Mouse (Mus musculus) MEL (cell line): Measurements from ENCODE around the gene Gm5426. TPM values are rescaled to one million over a fixed set of nuclear protein-coding genes. Genes with fewer than 3 reads are reported as not detected.
A peak's percentile ranks its signal among the peaks of the same experiment; 100 is the strongest.

Experiments
- DNase-seq: peaks from one replicate; pipeline ENCODE4 v3.0.0; 2011; ENCODE audit warnings: low read depth, low spot score
- H3K27ac ChIP-seq: 2 replicates; pipeline ENCODE4 v1.5.1; 2012; ENCODE audit warnings: low read depth, mild to moderate bottlenecking, control low read depth, low read length, moderate library complexity; ENCODE audit not compliant: control insufficient read depth
- H3K27me3 ChIP-seq, 2 experiments: fragments of 150-350 bp in 1 of 2; sonication (generic) in 1 of 2; 2 replicates each; pipeline ENCODE4 v1.6.1; 2012; ENCODE audit warnings: low read length in 2 of 2, mild to moderate bottlenecking in 2 of 2, improper control_type of control experiment in 1 of 2, moderate library complexity in 1 of 2; ENCODE audit not compliant: insufficient read depth in 2 of 2, control insufficient read depth in 1 of 2
- H3K36me3 ChIP-seq, 2 experiments: 2 replicates each; pipeline ENCODE4 v1.6.1; 2012 to 2014; ENCODE audit warnings: low read length in 2 of 2, improper control_type of control experiment in 1 of 2, inconsistent platforms in 1 of 2, mild to moderate bottlenecking in 1 of 2; ENCODE audit not compliant: insufficient read depth in 2 of 2, control insufficient read depth in 1 of 2
- H3K4me1 ChIP-seq, 2 experiments: fragments of 150-350 bp in 1 of 2; sonication (generic) in 1 of 2; 2 replicates each; pipeline ENCODE4 v1.6.1; 2012; ENCODE audit warnings: low read length in 2 of 2, improper control_type of control experiment in 1 of 2, mild to moderate bottlenecking in 1 of 2; ENCODE audit not compliant: insufficient read depth in 2 of 2, control insufficient read depth in 1 of 2
- H3K4me3 ChIP-seq, 2 experiments: fragments of 150-350 bp in 1 of 2; sonication (generic) in 1 of 2; 2 replicates each; pipeline ENCODE4 v1.5.1; 2012; ENCODE audit warnings: low read depth in 2 of 2, low read length in 2 of 2, mild to moderate bottlenecking in 2 of 2, moderate library complexity in 2 of 2, control low read depth in 1 of 2, improper control_type of control experiment in 1 of 2; ENCODE audit not compliant: control insufficient read depth in 1 of 2, insufficient read depth in 1 of 2
- H3K79me2 ChIP-seq: 2 replicates; pipeline ENCODE4 v1.6.1; 2012; ENCODE audit warnings: mild to moderate bottlenecking, low read length, moderate library complexity; ENCODE audit not compliant: control insufficient read depth, poor library complexity, insufficient read depth
- H3K9ac ChIP-seq: 2 replicates; pipeline ENCODE4 v1.6.1; 2012; ENCODE audit warnings: low read depth, mild to moderate bottlenecking, control low read depth, low read length, moderate library complexity; ENCODE audit not compliant: control insufficient read depth, poor library complexity, severe bottlenecking
- H3K9me3 ChIP-seq: fragments of 150-350 bp; sonication (generic); replicated peaks from 2 replicates; pipeline ENCODE4 v1.6.1; 2012; ENCODE audit warnings: mild to moderate bottlenecking, low read length, improper control_type of control experiment, moderate library complexity; ENCODE audit not compliant: insufficient read depth
- BHLHE40 ChIP-seq: IDR thresholded peaks from 2 replicates; pipeline ENCODE4 v1.6.1; 2012; ENCODE audit warnings: low read depth, mild to moderate bottlenecking, inconsistent platforms, low read length, improper control_type of control experiment, borderline replicate concordance
- CHD1 ChIP-seq: IDR thresholded peaks from 2 replicates; pipeline ENCODE4 v1.6.1; 2012; ENCODE audit warnings: low read depth, mild to moderate bottlenecking, inconsistent platforms, low read length, improper control_type of control experiment
- CHD2 ChIP-seq: IDR thresholded peaks from 2 replicates; pipeline ENCODE4 v1.6.1; 2011; ENCODE audit warnings: low read length, improper control_type of control experiment
- E2F4 ChIP-seq: IDR thresholded peaks from 2 replicates; pipeline ENCODE4 v1.6.1; 2011; ENCODE audit warnings: low read depth, low read length, improper control_type of control experiment, borderline replicate concordance
- GABPA ChIP-seq: IDR thresholded peaks from 2 replicates; pipeline ENCODE4 v1.6.1; 2012; ENCODE audit warnings: low read depth, mild to moderate bottlenecking, inconsistent platforms, low read length, improper control_type of control experiment, moderate library complexity
- HCFC1 ChIP-seq: IDR thresholded peaks from 2 replicates; pipeline ENCODE4 v1.6.1; 2012; ENCODE audit warnings: low read depth, mild to moderate bottlenecking, inconsistent platforms, low read length, improper control_type of control experiment, moderate library complexity
- MAFK ChIP-seq: IDR thresholded peaks from 2 replicates; pipeline ENCODE4 v1.6.1; 2011; ENCODE audit warnings: low read depth, mild to moderate bottlenecking, low read length, improper control_type of control experiment, borderline replicate concordance
- MAZ ChIP-seq: IDR thresholded peaks from 2 replicates; pipeline ENCODE4 v1.6.1; 2012; ENCODE audit warnings: low read depth, mild to moderate bottlenecking, inconsistent platforms, low read length, improper control_type of control experiment
- MEF2A ChIP-seq: IDR thresholded peaks from 2 replicates; pipeline ENCODE4 v1.6.1; 2014; ENCODE audit warnings: low read depth, mild to moderate bottlenecking, inconsistent platforms, low read length, improper control_type of control experiment; ENCODE audit not compliant: poor library complexity, insufficient replicate concordance, severe bottlenecking; ENCODE audit errors: extremely low read depth
- MXI1 ChIP-seq: IDR thresholded peaks from 2 replicates; pipeline ENCODE4 v1.6.1; 2011; ENCODE audit warnings: mild to moderate bottlenecking, low read depth, low read length, improper control_type of control experiment
- MYB ChIP-seq: IDR thresholded peaks from 2 replicates; pipeline ENCODE4 v1.6.1; 2011; ENCODE audit warnings: mild to moderate bottlenecking, low read depth, low read length, improper control_type of control experiment
- NRF1 ChIP-seq: IDR thresholded peaks from 2 replicates; pipeline ENCODE4 v1.6.1; 2014; ENCODE audit warnings: low read depth, mild to moderate bottlenecking, inconsistent platforms, low read length, improper control_type of control experiment, moderate library complexity; ENCODE audit not compliant: poor library complexity, insufficient read depth, severe bottlenecking
- RAD21 ChIP-seq: IDR thresholded peaks from 2 replicates; pipeline ENCODE4 v1.6.1; 2011; ENCODE audit warnings: mild to moderate bottlenecking, low read depth, low read length, improper control_type of control experiment
- RCOR1 ChIP-seq: IDR thresholded peaks from 2 replicates; pipeline ENCODE4 v1.6.1; 2012; ENCODE audit warnings: low read depth, mild to moderate bottlenecking, inconsistent platforms, low read length, improper control_type of control experiment
- SMC3 ChIP-seq: IDR thresholded peaks from 2 replicates; pipeline ENCODE4 v1.6.1; 2011; ENCODE audit warnings: low read depth, low read length, improper control_type of control experiment
- TAL1 ChIP-seq: IDR thresholded peaks from 2 replicates; pipeline ENCODE4 v1.6.1; 2012; ENCODE audit warnings: mild to moderate bottlenecking, inconsistent platforms, low read length, moderate library complexity, mixed read lengths
- TBP ChIP-seq: IDR thresholded peaks from 2 replicates; pipeline ENCODE4 v1.8.0; 2011; ENCODE audit warnings: low read depth, low read length, improper control_type of control experiment
- TCF12 ChIP-seq: IDR thresholded peaks from 2 replicates; pipeline ENCODE4 v1.6.1; 2014; ENCODE audit warnings: low read depth, mild to moderate bottlenecking, inconsistent platforms, low read length, improper control_type of control experiment, moderate library complexity
- UBTF ChIP-seq: IDR thresholded peaks from 2 replicates; pipeline ENCODE4 v1.6.1; 2012; ENCODE audit warnings: low read depth, mild to moderate bottlenecking, inconsistent platforms, low read length, improper control_type of control experiment, moderate library complexity, borderline replicate concordance; ENCODE audit not compliant: insufficient read depth
- USF1 ChIP-seq: IDR thresholded peaks from 2 replicates; pipeline ENCODE4 v1.6.1; 2014; ENCODE audit warnings: low read depth, mild to moderate bottlenecking, inconsistent platforms, low read length, improper control_type of control experiment, moderate library complexity
- USF2 ChIP-seq, 2 experiments: IDR thresholded peaks; 2 replicates each; pipeline ENCODE4 v1.6.1; 2011 to 2012; ENCODE audit warnings: improper control_type of control experiment in 2 of 2, low read length in 2 of 2, borderline replicate concordance in 1 of 2, inconsistent platforms in 1 of 2, low read depth in 1 of 2, mild to moderate bottlenecking in 1 of 2; ENCODE audit not compliant: insufficient read depth in 1 of 2
- ZKSCAN1 ChIP-seq: IDR thresholded peaks from 2 replicates; pipeline ENCODE4 v1.6.1; 2012; ENCODE audit warnings: low read depth, mild to moderate bottlenecking, inconsistent platforms, low read length, improper control_type of control experiment, moderate library complexity
- ZMIZ1 ChIP-seq: IDR thresholded peaks from 2 replicates; pipeline ENCODE4 v1.6.1; 2012; ENCODE audit warnings: low read depth, mild to moderate bottlenecking, inconsistent platforms, low read length, improper control_type of control experiment, moderate library complexity
- ZNF384 ChIP-seq: IDR thresholded peaks from 2 replicates; pipeline ENCODE4 v1.6.1; 2012; ENCODE audit warnings: low read depth, mild to moderate bottlenecking, inconsistent platforms, low read length, improper control_type of control experiment
- polyA plus RNA-seq, 2 experiments: library from polyadenylated mRNA; stranded (reverse) in 1 of 2; unstranded in 1 of 2; fragments of >175 nt in 1 of 2; fragments of >200 nt in 1 of 2; gene quantifications; 2 replicates each; pipeline versions ENCODE4 v1.2.1 to v1.2.4; 2012; ENCODE audit warnings: low replicate concordance in 2 of 2, low read depth in 1 of 2; ENCODE audit not compliant: insufficient read length in 2 of 2, insufficient read depth in 1 of 2, missing spikeins in 1 of 2
- total RNA-seq: library from RNA; depleted of rRNA; stranded (reverse); fragments of 300-350 nt; gene quantifications from 2 replicates; pipeline ENCODE4 v1.2.3, GENCODE M21; 2012

The Gm5426 gene
- total and polyA plus RNA-seq, 3 experiments = 1.0 TPM; not detected in 2

DNA sequence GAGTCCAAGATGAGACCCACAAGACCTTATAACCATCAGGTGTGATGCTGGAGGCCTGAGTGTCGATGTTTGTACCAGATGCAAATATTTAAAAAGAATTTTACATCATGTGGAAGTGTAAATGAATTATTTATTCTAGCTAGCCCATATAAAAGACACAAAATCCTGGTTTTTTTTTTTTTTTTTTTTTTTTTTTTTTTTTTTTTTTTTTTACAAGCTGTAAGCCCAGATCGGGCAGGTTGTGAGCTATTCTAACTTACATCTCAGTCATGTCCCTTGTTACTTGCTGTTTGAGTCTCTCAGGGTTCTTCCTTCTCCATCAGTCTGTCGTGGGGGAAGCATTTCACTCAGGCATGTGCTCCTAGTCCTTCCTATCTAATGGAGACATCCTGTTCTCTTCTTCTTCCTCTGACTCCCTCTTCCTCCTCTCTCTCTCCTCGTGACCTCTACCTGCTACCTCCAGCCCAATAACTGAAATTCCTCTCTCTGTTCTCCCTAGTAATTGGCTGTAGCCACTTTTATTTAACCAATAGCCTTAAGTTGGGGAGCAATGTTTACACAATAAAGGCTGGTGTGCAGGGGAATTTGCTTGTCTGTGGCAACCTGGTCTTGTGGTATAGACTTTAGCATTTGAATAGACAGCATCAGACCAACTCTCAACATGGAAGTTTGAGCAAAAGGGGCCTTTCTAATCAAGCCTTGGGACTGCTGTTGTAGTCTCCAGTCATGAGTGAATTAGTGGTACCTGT is 29.3 kb upstream of the Gm5426 start:
- DNase-seq = no peak
- Histone ChIP-seq H3K36me3 (peaks cover 0 to 2% of the 10 kb centered on the region in 2 experiments; a peak in 1 of 4 replicates), H3K27ac (no peak overlapping the region), H3K4me1 (peaks cover 0 to 3% of the 10 kb centered on the region in 2 experiments; a peak in 2 of 4 replicates), H3K4me3 (no peak overlapping the region), H3K27me3 (no peaks in the 10 kb centered on the region), H3K79me2 (no peaks in the 10 kb centered on the region), H3K9me3 (no peaks in the 10 kb centered on the region), H3K9ac (no peak overlapping the region)
- 0 out of 2 replicates have a peak, but pooled peaks have one; percentile 11 for TF ChIP-seq ZNF384
- TF ChIP-seq CHD1 = no peak

DNA sequence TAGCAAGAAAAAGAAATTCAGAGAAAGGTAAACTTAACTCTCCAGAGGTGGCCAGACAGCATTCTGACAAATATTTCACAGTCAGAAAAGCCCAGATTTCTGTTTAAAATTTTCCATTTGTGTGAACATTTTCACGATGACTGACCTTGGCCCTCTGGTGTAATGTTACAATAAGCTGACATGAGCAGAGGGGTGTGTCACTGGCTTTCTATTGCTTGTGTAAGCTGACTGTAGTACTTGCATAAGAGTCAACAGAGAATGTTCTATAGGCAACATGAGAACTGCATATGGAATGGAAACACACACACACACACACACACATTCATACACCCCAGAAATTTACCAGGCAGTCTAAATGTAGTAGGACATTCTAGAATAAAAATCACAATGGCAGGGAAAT is 28.6 kb upstream of the Gm5426 start:
- no peak overlapping the region for H3K4me3 ChIP-seq
- H3K79me2 ChIP-seq = no peaks in the 10 kb centered on the region
- no peak overlapping the region for H3K27ac ChIP-seq
- no peak overlapping the region for H3K9ac ChIP-seq
- H3K4me1 ChIP-seq = peaks cover 0 to 3% of the 10 kb centered on the region in 2 experiments; a peak in 2 of 4 replicates
- no peaks in the 10 kb centered on the region for H3K9me3 ChIP-seq
- no peaks in the 10 kb centered on the region for H3K27me3 ChIP-seq
- TF ChIP-seq HCFC1 (no peak), USF1 (no peak), MXI1 (no peak), TBP (no peak), RCOR1 (no peak), MEF2A (no peak), MAZ (no peak), CHD2 (no peak), BHLHE40 (no peak), ZKSCAN1 (no peak), UBTF (no peak)
- peaks cover 0 to 2% of the 10 kb centered on the region in 2 experiments; a peak in 1 of 4 replicates for H3K36me3 ChIP-seq
- no peak for DNase-seq

DNA sequence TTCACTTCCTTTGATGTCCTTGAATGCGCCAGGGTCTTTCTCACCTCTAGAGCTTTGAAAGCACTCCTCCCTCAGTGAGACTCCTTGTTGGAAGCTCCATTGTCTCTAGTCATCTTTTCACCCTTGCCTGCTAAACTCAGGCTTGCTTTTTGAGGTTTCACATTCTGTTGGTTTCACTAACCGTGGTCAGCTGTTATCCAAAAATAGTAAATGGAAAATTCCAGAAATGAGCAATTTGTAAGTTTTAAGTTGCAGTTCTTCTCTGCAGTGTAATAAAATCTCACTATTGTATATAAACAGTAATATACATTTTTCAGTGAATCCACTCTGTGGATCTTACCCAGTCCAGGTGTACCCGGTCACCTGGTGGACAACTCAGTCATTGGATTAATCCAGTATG is 21.1 kb upstream of the Gm5426 start:
- Histone ChIP-seq H3K9ac (no peak overlapping the region), H3K4me3 (no peak overlapping the region), H3K27me3 (no peaks in the 10 kb centered on the region), H3K27ac (no peak overlapping the region), H3K79me2 (no peaks in the 10 kb centered on the region), H3K4me1 (no peaks in the 10 kb centered on the region), H3K36me3 (no peaks in the 10 kb centered on the region), H3K9me3 (no peaks in the 10 kb centered on the region)
- DNase-seq = no peak
- TF ChIP-seq MYB = no peak
- no peak for TF ChIP-seq MAFK
- TF ChIP-seq E2F4 = no peak
- no peak for TF ChIP-seq ZMIZ1
- no peak for TF ChIP-seq BHLHE40
- no peak for TF ChIP-seq GABPA
- TF ChIP-seq TCF12 = no peak
- no peak for TF ChIP-seq RAD21
- no peak for TF ChIP-seq USF1
- TF ChIP-seq SMC3 = no peak
- no peak for TF ChIP-seq MXI1
- TF ChIP-seq TAL1 = no peak
- no peak for TF ChIP-seq CHD1
- TF ChIP-seq NRF1 = no peak
- no peak for TF ChIP-seq USF2 (IDR thresholded peaks at IDR 0.05; ENCODE audit: borderline replicate concordance in 1 of 2, insufficient read depth in 1 of 2, low read depth in 1 of 2, low read length in 2 of 2)
